Mouse (Mus musculus) spleen, adult 2 months (tissue): ENCODE measurements around the gene Slf2. TPM values are rescaled to one million over a fixed set of nuclear protein-coding genes. Genes with fewer than 3 reads are reported as not detected.

Source experiments
- DNase-seq, 2 experiments: peaks; one replicate each; pipeline versions ENCODE4 v3.0.0 to v3.0.0-alpha.2; 2012 to 2021; ENCODE audit warnings: low spot score in 2 of 2, low read depth in 1 of 2
- H3K27ac ChIP-seq: fragments of 200-500 bp; 2 replicates; pipeline ENCODE4 v1.5.1; 2012; ENCODE audit warnings: low read length, inconsistent platforms; ENCODE audit not compliant: insufficient read depth
- H3K27me3 ChIP-seq: fragments of 200-500 bp; 2 replicates; pipeline ENCODE4 v1.6.1; 2012; ENCODE audit warnings: mild to moderate bottlenecking, moderate library complexity, low read length, inconsistent platforms; ENCODE audit not compliant: control insufficient read depth, insufficient read depth
- H3K36me3 ChIP-seq: fragments of 200-500 bp; 2 replicates; pipeline ENCODE4 v1.6.1; 2012; ENCODE audit warnings: mild to moderate bottlenecking, low read length, inconsistent platforms; ENCODE audit not compliant: control insufficient read depth, insufficient read depth
- H3K4me1 ChIP-seq: fragments of 200-500 bp; 2 replicates; pipeline ENCODE4 v1.6.1; 2011; ENCODE audit warnings: inconsistent platforms; ENCODE audit not compliant: control insufficient read depth, insufficient read depth, insufficient read length
- H3K4me3 ChIP-seq: fragments of 200-500 bp; 2 replicates; pipeline ENCODE4 v1.5.1; 2011; ENCODE audit warnings: mild to moderate bottlenecking, inconsistent platforms; ENCODE audit not compliant: insufficient read depth, insufficient read length; ENCODE audit errors: extremely low read depth
- CTCF ChIP-seq: fragments of 200-500 bp; IDR thresholded peaks from 2 replicates; pipeline ENCODE4 v1.5.1; 2011; ENCODE audit warnings: mild to moderate bottlenecking, inconsistent platforms; ENCODE audit not compliant: insufficient read depth, insufficient read length, insufficient replicate concordance; ENCODE audit errors: extremely low read depth
- POLR2A ChIP-seq: fragments of 200-500 bp; IDR thresholded peaks from 2 replicates; pipeline ENCODE4 v1.6.1; 2011; ENCODE audit warnings: low read depth, low read length, inconsistent platforms
- WGBS: fragments of 180-500 bp; shearing (Covaris S2); methylation state at CpG from one replicate; pipeline ENCODE4 v1.1.7; 2018; 5-methylcytosine and 5-hydroxymethylcytosine counted together
- polyA plus RNA-seq: library from polyadenylated mRNA; depleted of rRNA; stranded (reverse); fragments of >200 nt; gene quantifications from 2 replicates; pipeline ENCODE4 v1.2.3, GENCODE M21; 2012

Gene Slf2
- polyA plus RNA-seq, 1 experiment = 26.8 TPM

DNA sequence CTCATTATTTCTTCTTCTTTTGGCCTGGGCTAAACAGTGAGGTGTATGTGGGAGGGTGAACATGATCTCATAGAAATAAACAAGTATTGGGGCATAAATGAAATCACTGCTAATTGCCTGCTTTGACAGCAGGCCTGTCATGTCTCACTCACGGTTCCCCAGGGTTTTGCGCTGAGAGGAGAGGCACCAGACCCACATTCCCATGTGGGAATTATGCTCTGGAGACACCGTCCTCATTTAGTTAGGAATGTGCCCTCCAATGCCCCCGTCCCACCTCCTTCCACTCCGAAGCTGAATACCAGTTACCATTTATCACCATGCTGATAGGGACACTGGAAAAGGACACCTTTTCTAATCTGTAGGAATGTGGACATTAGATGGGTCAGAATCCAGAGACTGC, 6.3 kb upstream of the Slf2 start:
- WGBS = 96% methylated on average over 5 of the region's 5 CpGs

DNA sequence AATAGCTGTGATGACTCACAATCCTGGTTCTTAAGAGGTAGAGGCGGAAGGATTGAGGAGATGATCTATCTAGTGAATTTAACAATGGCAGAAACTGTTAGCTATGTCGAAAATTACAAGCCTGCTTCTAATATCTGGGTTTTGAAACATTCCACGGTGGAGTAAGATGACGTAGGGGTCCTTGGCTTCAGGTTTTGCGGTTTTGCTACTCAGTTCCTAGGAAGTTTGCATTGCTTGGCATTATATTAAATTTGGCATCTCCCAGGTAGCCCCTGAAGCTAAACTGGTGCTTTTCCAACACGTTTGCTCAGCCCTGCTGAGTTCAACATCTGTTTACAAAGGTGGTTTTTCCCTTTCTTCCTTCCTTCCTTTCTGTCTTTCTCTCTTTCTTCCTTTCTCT, 4.2 kb upstream of the Slf2 start:
- Histone ChIP-seq H3K27ac (no peak overlapping the region), H3K4me1 (no peaks in the 10 kb centered on the region), H3K36me3 (no peaks in the 10 kb centered on the region), H3K4me3 (no peak overlapping the region), H3K27me3 (no peaks in the 10 kb centered on the region)
- DNase-seq = no peak
- WGBS = 71% methylated on average over 6 of the region's 6 CpGs
- TF ChIP-seq POLR2A = no peak
- no peak for TF ChIP-seq CTCF

More for the DNA sequence above, 6.3 kb upstream of the Slf2 start:
- Histone ChIP-seq H3K4me1 (no peaks in the 10 kb centered on the region), H3K36me3 (no peaks in the 10 kb centered on the region), H3K27me3 (no peaks in the 10 kb centered on the region), H3K27ac (no peak overlapping the region), H3K4me3 (no peak overlapping the region)
- no peak for DNase-seq
- no peak for TF ChIP-seq CTCF
- TF ChIP-seq POLR2A = no peak

DNA sequence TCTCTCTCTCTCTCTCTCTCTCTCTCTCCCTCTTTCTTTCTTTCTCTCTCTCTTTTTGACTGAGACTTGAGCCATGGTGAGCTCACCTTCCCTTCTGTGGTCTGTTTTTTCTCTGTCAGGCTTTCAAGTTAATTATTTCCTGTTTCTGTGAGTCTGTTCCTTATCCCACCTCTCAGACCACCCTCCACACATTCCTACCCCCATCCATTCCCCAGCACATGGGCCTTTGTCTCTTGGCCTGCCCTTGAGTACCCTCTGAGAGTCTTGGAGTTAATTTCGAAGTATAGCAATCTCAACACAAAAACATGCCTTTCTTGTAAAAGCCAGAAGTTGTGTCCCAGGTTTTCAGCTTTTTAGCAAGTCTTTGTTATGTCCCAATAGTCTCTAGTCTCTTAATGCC, 3.7 kb upstream of the Slf2 start:
- 56% methylated on average over 1 of the region's 1 CpGs for WGBS
- TF ChIP-seq CTCF (no peak), POLR2A (no peak)
- H3K27ac ChIP-seq = no peak overlapping the region
- no peak overlapping the region for H3K4me3 ChIP-seq
- H3K36me3 ChIP-seq = no peaks in the 10 kb centered on the region; the same call in 1 of the 2 replicates
- DNase-seq = no peak
- peaks cover 2% of the 10 kb centered on the region; the same call in 1 of the 2 replicates for H3K4me1 ChIP-seq
- H3K27me3 ChIP-seq = no peaks in the 10 kb centered on the region

DNA sequence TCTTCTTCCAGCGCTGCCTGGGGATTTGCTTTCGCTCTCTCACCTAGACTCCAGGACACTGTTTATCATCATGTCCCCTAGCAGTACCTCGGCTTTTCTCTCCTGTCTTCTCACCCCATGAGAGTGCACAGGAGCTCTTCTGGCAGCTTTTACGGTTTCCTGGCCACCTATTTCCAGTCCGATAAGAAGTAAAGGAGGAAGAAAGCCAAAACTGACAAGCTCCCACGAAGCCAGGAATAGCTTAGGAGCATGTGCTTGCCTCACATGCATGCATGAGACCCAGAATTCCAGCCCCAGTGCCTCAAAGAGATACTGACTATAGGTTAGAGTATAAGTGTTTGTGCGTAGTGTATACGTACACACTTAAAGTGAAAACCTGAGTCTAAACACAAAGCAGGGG, 2.8 kb upstream of the Slf2 start:
- no peak for DNase-seq
- no peak overlapping the region for H3K27ac ChIP-seq
- TF ChIP-seq POLR2A = no peak
- TF ChIP-seq CTCF = no peak
- H3K4me1 ChIP-seq = peaks cover 2% of the 10 kb centered on the region; the same call in 1 of the 2 replicates
- WGBS = 54% methylated on average over 8 of the region's 8 CpGs
- no peaks in the 10 kb centered on the region for H3K27me3 ChIP-seq
- H3K4me3 ChIP-seq = no peak overlapping the region
- H3K36me3 ChIP-seq = no peaks in the 10 kb centered on the region; the same call in 1 of the 2 replicates

DNA sequence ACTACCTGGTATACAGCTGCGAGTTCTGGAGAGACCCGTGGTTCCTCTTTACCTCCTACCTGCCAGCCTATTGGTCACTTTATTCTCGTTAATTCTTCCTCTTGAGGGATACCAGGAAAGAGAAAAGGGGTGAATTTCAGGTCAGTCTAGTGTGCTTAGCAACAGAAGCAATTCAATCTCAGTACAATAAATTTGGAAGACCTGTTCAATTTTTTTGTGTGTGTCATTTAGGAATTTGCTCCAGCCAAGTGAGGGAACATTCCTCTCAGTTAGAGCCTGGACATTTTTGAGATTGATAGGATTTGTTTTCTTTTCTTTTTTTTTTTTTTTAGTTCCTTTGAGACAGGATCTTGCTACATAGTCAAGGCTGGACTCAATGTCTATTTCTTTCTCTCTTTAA, 1.7 kb upstream of the Slf2 start:
- Histone ChIP-seq H3K4me1 (peaks cover 2% of the 10 kb centered on the region; the same call in 1 of the 2 replicates), H3K4me3 (no peak overlapping the region), H3K36me3 (no peaks in the 10 kb centered on the region; the same call in 1 of the 2 replicates), H3K27me3 (no peaks in the 10 kb centered on the region), H3K27ac (no peak overlapping the region)
- DNase-seq = no peak
- TF ChIP-seq POLR2A = no peak
- TF ChIP-seq CTCF = no peak
- 22% methylated on average over 3 of the region's 3 CpGs for WGBS

DNA sequence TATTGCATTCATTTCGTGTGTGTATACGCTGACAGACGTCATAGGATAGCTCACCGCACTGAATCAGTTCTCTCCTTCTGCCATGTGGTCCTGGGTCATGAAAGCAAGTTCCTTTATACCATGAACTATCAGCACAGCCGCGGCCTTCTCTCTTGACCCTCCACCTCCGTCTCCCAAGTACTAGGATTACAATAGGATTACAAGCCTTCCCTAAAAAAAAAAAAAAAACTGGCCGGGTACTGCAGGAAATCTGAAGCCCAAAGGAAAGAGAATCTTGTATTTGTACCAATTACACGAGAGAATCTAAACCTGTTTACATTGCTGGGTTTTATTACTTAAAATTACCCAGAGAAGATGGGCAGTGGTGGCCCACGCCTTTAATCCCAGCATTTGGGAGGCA, 1.3 kb upstream of the Slf2 start:
- no peak for DNase-seq
- TF ChIP-seq POLR2A (no peak), CTCF (no peak)
- H3K36me3 ChIP-seq = no peaks in the 10 kb centered on the region; the same call in 1 of the 2 replicates
- peaks cover 2% of the 10 kb centered on the region; the same call in 1 of the 2 replicates for H3K4me1 ChIP-seq
- no peaks in the 10 kb centered on the region for H3K27me3 ChIP-seq
- no peak overlapping the region for H3K27ac ChIP-seq
- no peak overlapping the region for H3K4me3 ChIP-seq
- WGBS = 83% methylated on average over 10 of the region's 10 CpGs

DNA sequence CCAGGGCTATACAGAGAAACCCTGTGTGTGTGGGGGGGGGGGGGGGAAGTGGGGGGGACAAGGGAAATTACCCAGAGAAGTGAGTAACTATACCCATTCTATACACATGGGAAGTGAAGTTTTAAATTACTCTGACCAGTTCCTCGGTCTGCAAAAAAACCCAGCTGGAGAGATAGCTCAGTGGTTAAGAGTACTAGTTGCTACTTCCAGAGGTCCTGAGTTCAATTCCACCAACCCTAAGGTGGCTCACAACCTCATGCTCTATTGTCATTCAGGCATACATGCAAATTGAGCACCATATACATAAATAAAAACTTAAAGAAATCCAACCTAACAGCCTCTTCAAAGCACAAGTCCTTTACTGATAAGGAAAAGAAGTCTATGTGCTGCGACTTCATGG, 829 bp upstream of the Slf2 start:
- Histone ChIP-seq H3K4me1 (peaks cover 2% of the 10 kb centered on the region; the same call in 1 of the 2 replicates), H3K27me3 (no peaks in the 10 kb centered on the region), H3K36me3 (peaks cover 3% of the 10 kb centered on the region), H3K4me3 (no peak overlapping the region), H3K27ac (peak overlapping the region; percentile 82; the same call in 1 of the 2 replicates)
- 13% methylated on average over 2 of the region's 2 CpGs for WGBS
- DNase-seq = no peak
- TF ChIP-seq POLR2A = no peak
- no peak for TF ChIP-seq CTCF
